Mouse (Mus musculus) CH12.LX (cell line): ENCODE measurements around the gene H2-Q10.
"Not testable (repeated sequence)": the region's sequence is repeated elsewhere in the genome, so short reads cannot be mapped to it uniquely, and the experiment has no call there.

Source experiments
- JUN ChIP-seq: IDR thresholded peaks from 2 replicates; pipeline ENCODE4 v1.6.1; 2011; ENCODE audit warnings: low read depth, mild to moderate bottlenecking, low read length, improper control_type of control experiment, moderate library complexity; ENCODE audit not compliant: insufficient read depth
- USF2 ChIP-seq: conservative IDR thresholded peaks from 2 replicates; pipeline ENCODE4 v1.6.1; 2011; ENCODE audit warnings: low read depth, low read length, improper control_type of control experiment

DNA sequence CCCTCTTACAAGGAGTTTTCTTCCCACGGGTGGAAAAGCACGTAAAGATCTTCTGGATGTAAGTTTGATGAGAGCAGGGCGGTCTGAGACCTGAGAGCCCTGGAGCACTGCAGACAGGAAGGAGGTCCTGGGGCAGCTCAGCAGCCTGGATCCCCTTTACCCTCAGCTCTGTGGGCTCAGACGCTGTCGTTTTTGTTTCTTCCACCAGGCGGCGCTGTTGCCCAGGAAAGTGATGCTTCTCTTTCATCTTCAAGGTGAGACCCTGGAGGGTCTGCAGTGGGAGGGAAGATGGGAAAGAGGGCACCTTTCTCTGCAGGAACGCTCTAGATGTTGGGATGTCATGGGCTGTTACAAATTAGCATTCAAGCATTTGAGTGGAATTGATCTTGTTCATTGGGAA is 35.1 kb upstream of the H2-Q10 start:
- TF ChIP-seq USF2, JUN: not testable (repeated sequence)
